Mouse (Mus musculus) megakaryocyte-erythroid progenitor cell, adult 5-6 weeks (primary cell): ENCODE data around the gene Hspa12b. TPM values are rescaled to one million over a fixed set of nuclear protein-coding genes. Genes with fewer than 3 reads are reported as not detected.
A peak's percentile ranks its signal among the peaks of the same experiment; 100 is the strongest.

ENCODE experiments used
- ATAC-seq: replicated peaks from 2 replicates; pipeline ENCODE4 v1.8.0; 2016; ENCODE audit warnings: mild to moderate bottlenecking, inconsistent platforms; ENCODE audit not compliant: severe bottlenecking, poor library complexity, low FRiP score, low TSS enrichment
- total RNA-seq, 2 experiments: library from RNA; stranded (forward) in 1 of 2; stranded (reverse) in 1 of 2; fragments of 200-1000, 215-1000 nt in 1 of 2; fragments of >200 nt in 1 of 2; fragmentation: Nextera tagmentation in 1 of 2; gene quantifications; 2 replicates each; pipeline ENCODE4 v1.2.3; 2014 to 2017

Gene Hspa12b
- total RNA-seq, 2 experiments from 2014 or later, result 0.44 TPM; not detected in 1

GRCm38 (mm10) chr2:131145121-131145520 lies 18.0 kb downstream of the Hspa12b start:
- ATAC-seq, result no peak

DNA sequence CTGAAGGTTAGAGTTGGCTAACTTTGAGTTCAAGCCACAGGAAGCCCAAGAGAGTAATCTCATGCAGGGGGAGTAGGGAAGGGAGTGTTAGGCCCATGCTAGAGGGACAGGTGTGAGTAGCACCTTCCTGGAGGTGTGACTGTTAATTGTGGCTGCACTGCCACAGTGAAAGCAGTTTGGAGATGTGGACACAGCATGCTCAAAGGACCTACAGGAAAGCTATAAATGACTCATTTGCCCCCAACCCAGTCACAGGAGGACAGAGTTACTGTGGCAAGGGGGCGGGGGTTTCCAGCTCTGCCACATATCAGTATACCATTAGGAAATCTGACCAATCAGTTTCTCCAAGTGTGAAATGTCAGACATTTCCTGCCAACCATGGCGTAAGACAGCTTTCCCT lies 18.5 kb downstream of the Hspa12b start:
- no peak for ATAC-seq

GRCm38 (mm10) chr2:131146193-131147042 lies 19.3 kb downstream of the Hspa12b start:
- ATAC-seq, result no peak

GRCm38 (mm10) chr2:131147043-131147365 lies 19.9 kb downstream of the Hspa12b start:
- ATAC-seq, result no peak

DNA sequence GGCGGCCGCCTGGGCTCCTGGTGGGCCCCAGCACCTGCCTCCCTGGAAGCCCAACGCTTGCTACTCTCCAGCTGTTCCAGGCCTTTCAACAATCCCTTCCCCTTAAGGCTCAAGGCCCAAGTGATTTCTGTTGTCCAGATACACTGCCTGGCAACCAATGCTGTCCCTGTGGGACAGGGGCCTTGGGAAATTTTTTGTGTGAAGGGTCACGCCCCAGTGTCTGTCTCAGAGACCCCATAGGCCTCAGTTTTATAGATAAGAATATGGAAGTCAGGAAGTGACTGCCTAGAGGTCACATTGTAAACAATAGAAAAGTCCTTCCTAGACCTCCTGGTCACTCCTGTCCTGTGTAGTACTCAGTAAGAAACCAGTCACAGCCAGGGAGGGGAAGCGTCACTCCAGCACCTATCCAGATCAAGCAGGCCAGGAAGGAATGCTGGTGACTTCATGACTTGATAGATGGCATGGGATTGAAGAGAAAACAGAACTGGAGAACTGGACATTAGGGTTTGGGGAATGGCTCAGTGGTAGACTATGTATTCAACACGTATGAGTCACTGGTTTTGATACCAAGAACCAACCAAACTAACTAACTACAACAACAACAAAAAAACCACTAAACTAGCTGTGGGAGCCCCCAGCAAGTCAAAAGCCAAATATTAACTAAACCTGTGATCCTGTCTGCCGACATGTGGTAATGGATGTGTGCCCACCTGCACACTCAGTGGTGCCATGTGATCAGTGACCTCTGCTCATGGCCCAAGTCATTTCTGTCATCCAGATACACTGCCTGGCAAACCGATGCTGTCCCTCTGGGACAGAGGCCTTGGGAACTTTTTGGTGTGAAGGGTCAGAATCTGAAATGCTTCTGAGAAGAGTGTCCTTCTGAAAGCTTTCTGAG lies 21.5 kb downstream of the Hspa12b start:
- no peak for ATAC-seq

DNA sequence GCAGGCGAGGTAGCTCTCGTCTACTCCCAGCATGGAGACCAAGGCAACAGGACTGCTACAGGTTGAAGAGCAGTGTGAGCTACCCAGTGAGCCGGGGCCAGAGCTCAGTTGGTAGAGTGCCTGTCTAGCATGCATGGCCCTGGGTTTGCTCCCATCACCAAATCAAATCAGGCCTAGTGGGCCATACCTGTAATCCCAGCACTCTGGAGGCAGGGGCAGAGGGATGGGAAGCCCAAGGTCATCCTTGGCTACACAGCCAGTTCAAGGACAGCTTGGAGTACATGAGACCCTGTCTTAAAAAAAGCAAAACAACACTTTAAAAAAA lies 22.1 kb downstream of the Hspa12b start:
- ATAC-seq, result no peak

GRCm38 (mm10) chr2:131152166-131152730 lies 25.2 kb downstream of the Hspa12b start:
- peak; percentile 93 for ATAC-seq

GRCm38 (mm10) chr2:131154036-131154435 lies 27.0 kb downstream of the Hspa12b start:
- no peak for ATAC-seq

GRCm38 (mm10) chr2:131156987-131157386 lies 29.9 kb downstream of the Hspa12b start:
- ATAC-seq, result no peak

- ATAC-seq, result peak; percentile 80
Measured at GRCm38 (mm10) chr2:131159491-131159910, 32.4 kb downstream of the Hspa12b start.

DNA sequence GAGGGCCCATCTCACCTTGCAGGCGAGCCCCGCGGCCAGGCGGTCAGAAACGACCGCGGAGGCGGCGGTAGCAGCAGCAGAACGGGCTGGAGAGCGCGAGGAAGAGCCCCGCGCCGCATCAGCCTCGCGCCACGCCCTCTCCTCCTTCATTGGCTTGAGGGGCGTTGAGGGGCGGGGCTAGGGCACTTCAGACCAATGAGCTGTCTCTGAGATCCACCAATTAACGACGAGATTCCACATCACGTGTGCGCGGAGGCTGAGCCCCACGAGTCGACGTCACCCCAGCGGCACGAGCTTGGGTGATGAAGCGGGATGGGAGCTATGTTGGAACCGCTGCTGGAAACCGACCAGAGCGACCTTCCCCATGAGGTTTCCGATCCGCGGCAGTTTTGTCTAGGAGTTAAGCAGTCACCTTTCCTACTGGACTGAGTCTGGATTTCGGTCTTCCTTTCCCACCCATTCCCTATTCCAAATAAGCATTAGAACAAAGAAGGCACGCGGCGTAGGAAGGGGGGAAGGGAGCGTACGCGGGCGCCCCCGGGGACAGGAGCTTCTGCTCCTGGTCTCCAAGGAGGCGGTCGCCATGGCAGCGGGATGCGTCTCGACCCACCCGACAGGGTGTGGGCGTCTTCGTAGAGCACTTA lies 33.0 kb downstream of the Hspa12b start, which contains the start of gene 1700037H04Rik:
1700037H04Rik (minus strand) TSS at position 144 of the 644 bp plus-strand sequence.
- ATAC-seq, result peak; percentile 96

- ATAC-seq, result peak; percentile 16; the same call in 1 of the 2 replicates
Measured at GRCm38 (mm10) chr2:131160671-131161111, 33.6 kb downstream of the Hspa12b start.

DNA sequence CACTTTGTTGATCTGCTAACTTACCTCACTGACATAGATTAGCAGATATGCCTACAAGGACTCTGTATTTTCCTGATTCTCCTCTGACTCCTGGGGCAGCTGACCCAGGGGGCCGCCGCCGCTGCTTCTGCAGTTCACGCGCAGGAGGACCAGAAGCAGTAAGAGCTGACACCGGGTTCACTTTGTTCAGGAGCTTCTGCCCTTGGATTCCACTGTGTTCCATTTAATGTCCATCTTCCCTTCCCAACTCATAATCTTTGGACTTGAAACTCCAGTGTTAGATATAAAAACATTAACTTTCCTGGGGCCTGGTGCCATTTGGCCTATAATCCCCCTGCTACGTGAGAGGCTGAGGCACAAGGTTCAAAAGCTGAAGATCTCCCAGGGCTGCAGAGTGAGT lies 36.8 kb downstream of the Hspa12b start:
- ATAC-seq, result no peak

DNA sequence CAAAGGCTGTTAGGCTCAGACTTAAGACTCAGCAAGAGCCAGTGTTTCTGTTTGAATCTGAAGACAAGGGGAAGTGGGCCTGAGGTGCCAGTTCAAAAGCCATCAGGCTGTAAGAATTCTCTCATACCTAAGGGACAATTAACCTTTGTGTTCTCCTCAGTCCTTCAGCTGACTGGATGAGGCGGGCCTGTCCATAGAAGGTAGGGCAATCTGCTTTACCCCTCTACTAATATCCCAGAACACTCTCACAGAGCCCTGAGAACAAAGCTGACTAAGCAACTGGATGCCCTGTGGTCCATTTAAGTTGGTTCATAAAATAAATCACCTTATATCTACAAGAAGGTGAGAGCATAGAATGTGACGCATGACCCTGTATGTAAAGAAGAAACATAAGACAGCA lies 39.1 kb downstream of the Hspa12b start:
- ATAC-seq, result no peak

GRCm38 (mm10) chr2:131167984-131168383 lies 40.9 kb downstream of the Hspa12b start:
- no peak for ATAC-seq

- no peak for ATAC-seq
Measured at GRCm38 (mm10) chr2:131168914-131169313, 41.8 kb downstream of the Hspa12b start.

DNA sequence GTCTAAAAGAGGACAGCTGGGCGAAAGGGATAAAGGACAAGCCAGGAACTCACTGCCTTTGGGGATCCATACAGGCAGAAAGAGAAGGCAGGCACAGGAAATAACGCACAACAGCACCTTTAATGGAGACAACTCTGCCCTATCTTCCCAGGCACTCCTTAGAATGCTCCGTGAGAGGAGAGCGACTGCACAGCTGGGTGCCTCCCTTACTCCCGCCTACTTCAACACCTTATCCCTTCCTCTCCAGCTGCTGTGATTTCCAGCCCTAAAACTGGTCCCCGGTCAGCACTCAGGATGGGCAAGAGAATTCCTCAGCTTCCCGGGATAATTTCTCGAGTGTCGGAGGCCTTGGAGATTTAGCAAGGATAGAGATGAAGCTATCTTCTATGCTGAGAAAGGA lies 43.9 kb downstream of the Hspa12b start:
- ATAC-seq, result 0 out of 2 replicates have a peak, but pooled peaks have one; percentile 6

DNA sequence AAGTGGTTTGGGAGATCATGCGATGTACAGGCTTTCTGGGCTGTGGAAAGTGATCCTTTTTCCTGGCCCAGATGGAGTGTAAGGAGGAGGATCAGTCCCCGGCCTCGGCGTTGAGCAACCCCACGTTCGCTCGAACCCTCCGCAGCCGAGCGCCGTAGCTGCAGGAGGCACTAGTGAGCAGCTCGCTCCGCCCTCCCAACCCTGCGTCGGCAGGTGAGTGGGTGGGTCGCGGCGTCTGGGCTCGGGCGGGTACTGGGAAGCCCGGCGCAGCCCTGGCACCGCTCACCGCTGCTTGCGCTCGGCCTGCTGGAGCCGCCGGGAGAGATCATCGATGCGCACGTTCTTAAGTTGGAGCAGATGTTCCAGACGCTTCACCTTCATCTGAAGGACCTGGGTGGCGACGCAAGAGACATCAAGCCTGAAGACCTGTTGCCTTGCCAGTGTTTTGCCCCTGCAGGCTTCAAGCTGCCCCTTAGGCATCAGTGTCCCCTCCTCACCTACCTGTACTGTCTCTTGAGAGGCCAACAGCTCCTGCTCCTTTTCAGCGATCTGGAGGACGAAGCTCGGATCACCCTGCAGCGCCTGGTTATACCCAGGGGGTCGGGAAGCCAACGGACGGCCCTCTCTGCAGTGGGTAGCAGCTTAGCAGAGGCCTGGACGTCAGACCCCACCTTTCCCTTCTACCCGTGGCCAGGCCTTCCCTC lies 44.5 kb downstream of the Hspa12b start:
- no peak for ATAC-seq

- ATAC-seq, result 0 out of 2 replicates have a peak, but pooled peaks have one; percentile 16
Measured at GRCm38 (mm10) chr2:131172322-131172721, 45.2 kb downstream of the Hspa12b start.
